Mouse (Mus musculus): ENCODE results near the gene Txn2. TPM values are rescaled to one million over a fixed set of nuclear protein-coding genes. Genes with fewer than 3 reads are reported as not detected.

Gene Txn2
- total RNA-seq, 2 experiments from 2014 or later, result 207 to 218 TPM

GRCm38 (mm10) chr15:77913054-77913453 lies 15.8 kb downstream of the Txn2 start:
- intact Hi-C loops (cut with DNase I), result no loop called here

DNA sequence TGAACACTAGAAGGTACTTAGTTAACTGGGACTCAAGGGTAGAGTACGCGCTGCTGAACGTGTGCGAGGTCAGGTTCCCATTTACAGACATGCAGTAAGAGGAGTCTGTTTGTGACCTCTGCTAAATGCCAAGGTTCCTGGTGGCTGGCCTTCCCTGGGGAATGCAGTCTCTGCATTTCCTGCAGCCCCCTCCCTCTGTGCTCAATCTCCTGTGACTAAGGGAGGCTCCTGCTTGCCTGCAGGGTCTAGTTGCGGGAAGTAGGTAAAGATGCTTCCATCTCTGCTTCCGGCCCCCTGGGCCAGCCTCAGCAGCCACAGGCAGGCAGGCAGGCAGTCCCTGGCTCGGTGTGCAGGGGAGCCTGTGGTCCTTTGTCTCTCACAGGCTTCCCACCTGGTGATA lies 16.2 kb downstream of the Txn2 start:
- DNase-seq, result no peak
- intact Hi-C loops (cut with DNase I), result no loop called here

More at GRCm38 (mm10) chr15:77913054-77913453, 15.8 kb downstream of the Txn2 start:
- DNase-seq, result peak in 1 of 2 experiments; percentile 20

GRCm38 (mm10) chr15:77912048-77912447 lies 16.8 kb downstream of the Txn2 start:
- DNase-seq, result no peak
- intact Hi-C loops (cut with DNase I), result no loop called here

DNA sequence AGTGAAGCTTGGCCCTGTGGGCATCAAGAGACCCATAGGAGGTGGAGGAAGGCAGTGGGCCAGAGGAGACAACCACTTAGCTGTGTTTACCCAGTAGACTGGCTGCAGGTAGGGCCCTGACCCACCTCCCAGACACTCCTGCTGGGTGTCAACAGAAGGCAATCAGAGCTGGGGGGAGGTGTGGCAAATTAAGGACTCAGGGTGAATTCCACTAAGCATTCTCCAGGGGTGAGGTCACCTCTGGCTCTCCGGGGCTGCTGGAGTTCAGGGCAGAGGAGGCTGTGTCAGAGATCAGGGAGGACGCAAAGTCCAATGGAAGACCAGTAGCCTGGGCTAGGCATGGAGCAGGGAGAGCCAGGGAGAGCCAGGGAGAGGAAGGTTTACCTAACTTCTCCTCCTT lies 17.7 kb downstream of the Txn2 start:
- DNase-seq, result no peak
- intact Hi-C loops (cut with DNase I), result no loop called here

DNA sequence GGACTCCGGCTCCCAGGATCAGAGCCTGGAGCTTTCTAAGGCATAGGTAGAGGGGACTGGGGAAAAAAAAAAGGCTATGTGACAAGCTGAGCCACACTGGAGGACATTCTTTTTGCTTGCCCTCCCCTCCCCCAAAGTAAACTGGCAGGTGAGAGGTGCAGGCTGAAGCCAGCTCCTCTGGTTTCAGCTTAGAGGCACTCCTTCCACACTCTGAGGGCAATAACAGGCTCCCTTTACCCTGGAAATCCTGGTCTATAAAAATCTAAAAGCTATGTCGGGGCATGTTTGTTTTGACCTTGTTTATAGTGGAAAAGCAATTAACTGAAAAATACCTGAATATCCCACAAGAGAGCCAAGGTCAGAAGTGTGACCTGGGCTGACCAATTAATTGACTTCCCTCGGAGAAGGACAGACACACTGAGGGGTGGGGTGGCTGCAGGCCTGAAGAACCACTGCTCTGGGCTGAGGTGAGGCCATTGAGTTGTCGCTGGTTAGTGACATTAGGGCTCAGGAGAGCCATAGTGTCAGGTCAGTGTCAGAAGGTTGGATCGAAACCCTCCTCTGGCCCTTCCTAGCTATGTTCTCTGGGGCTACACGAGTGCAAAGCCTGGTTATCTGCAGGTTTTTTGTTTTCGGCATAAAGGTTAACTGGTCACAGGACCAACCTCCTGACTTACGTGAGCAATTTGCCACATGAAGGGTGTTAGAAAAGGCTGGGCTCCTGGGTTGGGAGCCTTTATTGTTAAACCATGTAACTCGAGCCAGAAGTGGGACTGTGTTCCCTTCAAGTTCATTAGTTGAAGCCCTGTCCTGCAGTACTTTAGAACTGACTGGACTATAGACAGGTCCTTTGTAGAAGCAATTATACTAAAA lies 20.9 kb downstream of the Txn2 start:
- no peak for DNase-seq
- intact Hi-C loops (cut with DNase I), result no loop called here

GRCm38 (mm10) chr15:77906545-77906944 lies 22.3 kb downstream of the Txn2 start:
- intact Hi-C loops (cut with DNase I), result no loop called here
- DNase-seq, result no peak

- DNase-seq, result no peak
- intact Hi-C loops (cut with DNase I), result no loop called here
Measured at GRCm38 (mm10) chr15:77906081-77906480, 22.7 kb downstream of the Txn2 start.

- intact Hi-C loops (cut with DNase I), result no loop called here
- DNase-seq, result peak; percentile 58 to 62
Measured at GRCm38 (mm10) chr15:77905275-77905970, 23.4 kb downstream of the Txn2 start.

- intact Hi-C loops (cut with DNase I), result no loop called here
- DNase-seq, result no peak
Measured at GRCm38 (mm10) chr15:77904363-77904892, 24.4 kb downstream of the Txn2 start.

- no peak for DNase-seq
- intact Hi-C loops (cut with DNase I), result no loop called here
Measured at GRCm38 (mm10) chr15:77903176-77903575, 25.6 kb downstream of the Txn2 start.

GRCm38 (mm10) chr15:77894926-77895325 lies 33.9 kb downstream of the Txn2 start:
- intact Hi-C loops (cut with DNase I), result loop anchor here (5.0 kb wide), 1 partner anchor 43 kb away; no protein-coding TSS in a partner anchor
- no peak for DNase-seq

DNA sequence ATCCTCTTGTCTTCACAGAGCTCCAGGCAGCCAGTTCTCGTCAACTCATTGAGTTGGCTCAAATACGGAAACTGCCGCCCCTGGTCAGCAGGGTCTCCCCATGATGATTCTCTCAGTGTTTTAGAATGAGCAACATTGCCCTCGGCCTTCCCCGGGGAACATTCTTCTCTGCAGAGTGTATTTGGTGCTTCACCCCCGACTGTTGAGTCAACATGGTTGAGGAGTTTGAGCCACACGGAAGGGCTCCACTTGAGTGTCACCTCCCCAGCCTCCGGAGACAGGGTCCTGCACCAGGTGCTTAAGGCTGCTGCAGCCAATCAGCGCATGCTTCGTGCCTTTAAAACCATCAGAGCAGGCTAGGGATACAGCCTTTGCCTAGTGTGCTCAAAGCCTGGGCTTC lies 35.5 kb downstream of the Txn2 start:
- intact Hi-C loops (cut with DNase I), result loop anchor here (5.0 kb wide), 1 partner anchor 41 kb away; no protein-coding TSS in a partner anchor
- no peak for DNase-seq

DNA sequence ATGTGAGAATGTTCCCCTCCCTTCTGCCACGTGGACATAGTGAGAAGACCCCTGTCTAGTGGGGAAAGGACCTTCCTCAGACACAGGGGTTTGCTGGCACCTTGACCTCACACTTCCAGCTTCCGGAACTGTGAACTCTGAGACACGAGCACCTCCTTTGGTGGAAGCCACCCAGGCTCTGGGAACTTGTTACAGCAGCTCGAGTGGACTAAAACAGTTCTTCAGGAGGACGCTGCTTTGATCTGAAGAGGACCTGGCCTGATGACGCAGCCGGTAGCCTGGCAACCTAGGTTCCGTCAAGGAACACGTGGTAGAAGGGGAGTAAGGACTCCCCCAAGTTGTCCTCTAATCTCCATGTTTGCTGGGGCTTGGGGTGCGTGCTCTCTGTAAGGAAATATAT lies 36.4 kb downstream of the Txn2 start:
- intact Hi-C loops (cut with DNase I), result loop anchor here (5.0 kb wide), 1 partner anchor 40 kb away; no protein-coding TSS in a partner anchor
- no peak for DNase-seq

- DNase-seq, result no peak
- intact Hi-C loops (cut with DNase I), result loop anchor here (5.0 kb wide), 1 partner anchor 39 kb away; no protein-coding TSS in a partner anchor
Measured at GRCm38 (mm10) chr15:77891766-77892165, 37.0 kb downstream of the Txn2 start.

DNA sequence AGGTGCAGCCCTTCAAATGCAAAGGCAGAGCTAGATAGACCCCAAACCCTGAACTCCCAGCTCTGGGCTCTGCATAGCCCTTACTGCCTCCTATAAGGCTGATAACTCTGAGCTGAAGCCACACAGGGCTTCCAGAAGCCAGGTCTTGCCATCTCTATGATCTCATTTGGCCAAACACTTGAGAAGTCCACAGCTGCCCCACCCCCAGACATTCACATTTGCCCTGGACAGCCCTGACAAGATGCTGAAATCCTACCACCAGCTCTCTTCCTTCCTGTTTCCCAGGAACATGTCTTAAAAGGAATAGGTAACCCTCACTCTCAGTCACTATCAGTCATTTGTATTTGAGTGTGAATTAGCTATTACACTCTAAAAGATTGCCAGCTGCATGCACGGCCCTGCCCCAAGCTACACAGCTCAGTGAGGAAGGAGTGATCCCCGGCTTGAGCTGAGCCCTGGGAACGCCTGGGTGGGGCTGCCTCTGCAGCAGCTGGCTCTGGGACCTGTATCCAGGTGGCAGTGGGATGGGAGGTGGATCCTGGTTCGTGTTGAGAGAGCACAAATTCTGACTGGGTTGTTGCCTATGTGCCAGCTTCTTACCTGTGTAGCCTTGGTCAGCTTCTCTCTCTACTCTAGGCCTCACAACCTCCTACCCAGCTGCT lies 38.9 kb downstream of the Txn2 start:
- intact Hi-C loops (cut with DNase I), result loop anchor here (5.0 kb wide), 1 partner anchor 38 kb away; no protein-coding TSS in a partner anchor

DNA sequence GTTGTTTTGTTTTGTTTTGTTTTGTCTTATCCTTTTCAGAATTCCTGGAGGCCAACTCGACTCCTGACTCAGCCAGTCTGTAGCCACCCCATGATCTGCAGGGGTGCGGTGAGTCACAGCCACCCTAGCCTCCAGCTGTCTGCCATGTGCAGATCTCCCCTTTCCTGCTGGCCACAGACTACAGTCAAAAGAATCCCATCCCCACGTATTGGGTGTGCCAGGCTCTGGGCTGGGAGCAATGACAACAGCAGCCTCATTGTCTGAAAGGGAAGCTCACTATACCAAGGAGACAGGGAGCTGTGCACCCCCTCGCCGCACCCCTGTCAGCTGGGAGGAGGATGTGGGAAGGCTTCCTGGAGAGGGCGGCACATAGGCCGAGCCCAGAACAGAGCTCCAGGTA lies 40.5 kb downstream of the Txn2 start:
- intact Hi-C loops (cut with DNase I), result no loop called here
- no peak for DNase-seq

More for the DNA sequence above, 38.9 kb downstream of the Txn2 start:
- DNase-seq, result no peak

DNA sequence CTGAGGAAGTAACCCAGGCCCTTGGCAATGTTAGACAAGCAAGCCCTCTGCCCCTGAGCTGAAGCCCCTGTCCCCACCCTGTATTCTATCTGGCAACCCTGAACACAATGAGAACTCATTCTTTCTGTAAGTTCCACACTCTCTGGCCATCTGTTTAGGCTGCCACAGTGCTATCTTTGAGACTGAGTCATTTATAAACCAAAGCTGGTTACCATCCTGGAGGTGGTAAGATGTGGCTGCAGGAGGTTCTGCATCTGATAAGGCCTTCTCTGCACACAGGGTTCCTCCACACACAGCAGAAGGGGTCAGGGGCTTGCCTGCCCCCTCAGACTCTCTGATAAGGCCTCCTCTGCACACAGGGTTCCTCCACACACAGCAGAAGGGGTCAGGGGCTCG lies 41.7 kb downstream of the Txn2 start:
- intact Hi-C loops (cut with DNase I), result no loop called here
- no peak for DNase-seq

- intact Hi-C loops (cut with DNase I), result no loop called here
- no peak for DNase-seq
Measured at GRCm38 (mm10) chr15:77886369-77887092, 42.3 kb downstream of the Txn2 start.

GRCm38 (mm10) chr15:77885945-77886344 lies 42.9 kb downstream of the Txn2 start:
- intact Hi-C loops (cut with DNase I), result no loop called here
- no peak for DNase-seq

DNA sequence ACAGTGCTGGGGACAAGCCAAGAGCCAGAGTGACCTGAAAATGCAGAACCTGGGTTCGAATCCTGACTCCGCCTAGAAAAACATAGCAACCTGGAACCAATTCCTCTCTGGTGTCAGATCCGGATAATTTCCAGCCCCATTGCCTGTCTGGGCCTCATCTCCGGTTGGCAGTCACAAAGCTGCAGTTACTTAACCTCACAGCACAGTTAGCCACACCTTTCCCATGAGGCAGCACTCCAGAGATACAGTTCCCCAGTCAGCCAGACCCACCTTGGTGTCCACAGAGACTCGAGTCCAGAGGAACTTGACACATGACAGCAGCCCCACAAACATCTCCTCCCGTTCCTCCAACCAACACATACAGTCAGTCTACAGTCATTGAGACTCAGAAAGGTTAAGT lies 43.6 kb downstream of the Txn2 start:
- no peak for DNase-seq
- intact Hi-C loops (cut with DNase I), result no loop called here

All from gastrocnemius, postnatal 36 days (tissue).